Mouse (Mus musculus): ENCODE results near the gene Ndufa6.
"Not testable (repeated sequence)": the region's sequence is repeated elsewhere in the genome, so short reads cannot be mapped to it uniquely, and the experiment has no call there.

Gene Ndufa6

GRCm38 (mm10) chr15:82368146-82368545, 14.0 kb upstream of the Ndufa6 start:
- no peak for DNase-seq (ENCODE audit: low read depth, low spot score)

- DNase-seq (ENCODE audit: low read depth, low spot score): not testable (repeated sequence)
Measured at GRCm38 (mm10) chr15:82364561-82364960, 10.4 kb upstream of the Ndufa6 start.

GRCm38 (mm10) chr15:82363801-82364200, 9.7 kb upstream of the Ndufa6 start:
- DNase-seq (ENCODE audit: low read depth, low spot score): not testable (repeated sequence)

GRCm38 (mm10) chr15:82362234-82362633, 8.1 kb upstream of the Ndufa6 start:
- no peak for DNase-seq (ENCODE audit: low read depth, low spot score)

- no peak for DNase-seq (ENCODE audit: low read depth, low spot score)
Measured at GRCm38 (mm10) chr15:82361459-82362018, 7.4 kb upstream of the Ndufa6 start.

GRCm38 (mm10) chr15:82358431-82359260, 4.5 kb upstream of the Ndufa6 start:
- no peak for DNase-seq (ENCODE audit: low read depth, low spot score)

- no peak for DNase-seq (ENCODE audit: low read depth, low spot score)
Measured at GRCm38 (mm10) chr15:82353745-82354113, 393 bp downstream of the Ndufa6 start.

- DNase-seq (ENCODE audit: low read depth, low spot score): no peak
Measured at GRCm38 (mm10) chr15:82353078-82353744, 911 bp downstream of the Ndufa6 start.

- DNase-seq (ENCODE audit: low read depth, low spot score): no peak
Measured at GRCm38 (mm10) chr15:82351480-82351879, 2.6 kb downstream of the Ndufa6 start.

GRCm38 (mm10) chr15:82350349-82350748, 3.8 kb downstream of the Ndufa6 start:
- DNase-seq (ENCODE audit: low read depth, low spot score): no peak

- DNase-seq (ENCODE audit: low read depth, low spot score): no peak
Measured at GRCm38 (mm10) chr15:82348999-82349341, 5.2 kb downstream of the Ndufa6 start.

- DNase-seq (ENCODE audit: low read depth, low spot score): no peak
Measured at GRCm38 (mm10) chr15:82348258-82348998, 5.7 kb downstream of the Ndufa6 start.

- DNase-seq (ENCODE audit: low read depth, low spot score): no peak
Measured at GRCm38 (mm10) chr15:82347852-82348251, 6.3 kb downstream of the Ndufa6 start.

- DNase-seq (ENCODE audit: low read depth, low spot score): no peak
Measured at GRCm38 (mm10) chr15:82347303-82347676, 6.8 kb downstream of the Ndufa6 start.

GRCm38 (mm10) chr15:82346580-82347302, 7.4 kb downstream of the Ndufa6 start:
- no peak for DNase-seq (ENCODE audit: low read depth, low spot score)

- peak; percentile 99 for DNase-seq (ENCODE audit: low read depth, low spot score)
Measured at GRCm38 (mm10) chr15:82345820-82346470, 8.2 kb downstream of the Ndufa6 start.

GRCm38 (mm10) chr15:82344971-82345370, 9.2 kb downstream of the Ndufa6 start:
- no peak for DNase-seq (ENCODE audit: low read depth, low spot score)

GRCm38 (mm10) chr15:82343368-82344287, 10.5 kb downstream of the Ndufa6 start:
- no peak for DNase-seq (ENCODE audit: low read depth, low spot score)

GRCm38 (mm10) chr15:82342543-82342935, 11.6 kb downstream of the Ndufa6 start:
- DNase-seq (ENCODE audit: low read depth, low spot score): no peak
